Mouse (Mus musculus): Measurements from ENCODE around the gene Casq2. TPM values are rescaled to one million over a fixed set of nuclear protein-coding genes. Genes with fewer than 3 reads are reported as not detected.

Gene Casq2
- polyA plus RNA-seq, 1 experiment from 2014 or later = 8.9 TPM

GRCm38 (mm10) chr3:102055878-102056277 lies 30.3 kb upstream of the Casq2 start:
- Histone ChIP-seq H3K9me3 (ENCODE audit: control insufficient read depth, low read length) (no peaks in the 10 kb centered on the region), H3K36me3 (ENCODE audit: control insufficient read depth, insufficient read depth, low read length) (no peaks in the 10 kb centered on the region), H3K9ac (ENCODE audit: low read length) (no peak overlapping the region), H3K4me2 (ENCODE audit: low read depth) (no peak overlapping the region), H3K4me1 (ENCODE audit: control insufficient read depth, insufficient read depth, low read length) (peaks cover 3% of the 10 kb centered on the region; the same call in 1 of the 2 replicates), H3K27ac (ENCODE audit: low read depth, low read length) (0 out of 2 replicates have a peak overlapping the region, but pooled peaks have one; percentile 28), H3K27me3 (ENCODE audit: control insufficient read depth, insufficient read depth, low read length) (no peaks in the 10 kb centered on the region), H3K4me3 (ENCODE audit: low read depth, low read length) (no peak overlapping the region)
- ATAC-seq (ENCODE audit: insufficient read depth, low FRiP score, low TSS enrichment) (no peak), DNase-seq (ENCODE audit: low spot score) (peak; percentile 36)
- WGBS = 12% methylated on average over 4 of the region's 4 CpGs

- ATAC-seq (ENCODE audit: insufficient read depth, low FRiP score, low TSS enrichment) = no peak
- Histone ChIP-seq H3K36me3 (ENCODE audit: control insufficient read depth, insufficient read depth, low read length) (no peaks in the 10 kb centered on the region), H3K27ac (ENCODE audit: low read depth, low read length) (no peak overlapping the region), H3K9me3 (ENCODE audit: control insufficient read depth, low read length) (no peaks in the 10 kb centered on the region), H3K4me3 (ENCODE audit: low read depth, low read length) (no peak overlapping the region), H3K27me3 (ENCODE audit: control insufficient read depth, insufficient read depth, low read length) (no peaks in the 10 kb centered on the region), H3K4me1 (ENCODE audit: control insufficient read depth, insufficient read depth, low read length) (peaks cover 5% of the 10 kb centered on the region; the same call in 1 of the 2 replicates), H3K9ac (ENCODE audit: low read length) (no peak overlapping the region), H3K4me2 (ENCODE audit: low read depth) (no peak overlapping the region)
- WGBS = 81% methylated on average over 6 of the region's 6 CpGs
- DNase-seq (ENCODE audit: low spot score) = no peak
Observed at GRCm38 (mm10) chr3:102060065-102060464, 26.1 kb upstream of the Casq2 start.

GRCm38 (mm10) chr3:102061923-102062670 lies 24.1 kb upstream of the Casq2 start:
- no peaks in the 10 kb centered on the region for H3K36me3 ChIP-seq (ENCODE audit: control insufficient read depth, insufficient read depth, low read length)
- H3K4me1 ChIP-seq (ENCODE audit: control insufficient read depth, insufficient read depth, low read length) = 0 out of 2 replicates have a peak, but pooled peaks cover 2% of the 10 kb centered on the region
- H3K9me3 ChIP-seq (ENCODE audit: control insufficient read depth, low read length) = no peaks in the 10 kb centered on the region
- no peaks in the 10 kb centered on the region for H3K27me3 ChIP-seq (ENCODE audit: control insufficient read depth, insufficient read depth, low read length)
- no peak overlapping the region for H3K4me2 ChIP-seq (ENCODE audit: low read depth)
- no peak overlapping the region for H3K4me3 ChIP-seq (ENCODE audit: low read depth, low read length)
- 42% methylated on average over 14 of the region's 14 CpGs for WGBS
- peak overlapping the region; percentile 42 for H3K27ac ChIP-seq (ENCODE audit: low read depth, low read length)
- ATAC-seq (ENCODE audit: insufficient read depth, low FRiP score, low TSS enrichment) (peak; percentile 79), DNase-seq (ENCODE audit: low spot score) (peak; percentile 77)
- no peak overlapping the region for H3K9ac ChIP-seq (ENCODE audit: low read length)

- WGBS = 42% methylated on average over 8 of the region's 8 CpGs
- Histone ChIP-seq H3K9me3 (ENCODE audit: control insufficient read depth, low read length) (no peaks in the 10 kb centered on the region), H3K9ac (ENCODE audit: low read length) (no peak overlapping the region), H3K4me2 (ENCODE audit: low read depth) (no peak overlapping the region), H3K27me3 (ENCODE audit: control insufficient read depth, insufficient read depth, low read length) (no peaks in the 10 kb centered on the region), H3K36me3 (ENCODE audit: control insufficient read depth, insufficient read depth, low read length) (no peaks in the 10 kb centered on the region), H3K4me1 (ENCODE audit: control insufficient read depth, insufficient read depth, low read length) (0 out of 2 replicates have a peak, but pooled peaks cover 2% of the 10 kb centered on the region), H3K27ac (ENCODE audit: low read depth, low read length) (peak overlapping the region; percentile 42), H3K4me3 (ENCODE audit: low read depth, low read length) (no peak overlapping the region)
- DNase-seq (ENCODE audit: low spot score) (peak; percentile 42), ATAC-seq (ENCODE audit: insufficient read depth, low FRiP score, low TSS enrichment) (no peak)
Observed at GRCm38 (mm10) chr3:102062671-102063010, 23.6 kb upstream of the Casq2 start.

GRCm38 (mm10) chr3:102063273-102064120 lies 22.7 kb upstream of the Casq2 start:
- no peak overlapping the region for H3K27ac ChIP-seq (ENCODE audit: low read depth, low read length)

GRCm38 (mm10) chr3:102064566-102064965 lies 21.6 kb upstream of the Casq2 start:
- Histone ChIP-seq H3K9ac (ENCODE audit: low read length) (no peak overlapping the region), H3K36me3 (ENCODE audit: control insufficient read depth, insufficient read depth, low read length) (no peaks in the 10 kb centered on the region), H3K27ac (ENCODE audit: low read depth, low read length) (no peak overlapping the region), H3K4me1 (ENCODE audit: control insufficient read depth, insufficient read depth, low read length) (0 out of 2 replicates have a peak, but pooled peaks cover 2% of the 10 kb centered on the region), H3K4me3 (ENCODE audit: low read depth, low read length) (no peak overlapping the region), H3K27me3 (ENCODE audit: control insufficient read depth, insufficient read depth, low read length) (no peaks in the 10 kb centered on the region), H3K9me3 (ENCODE audit: control insufficient read depth, low read length) (no peaks in the 10 kb centered on the region), H3K4me2 (ENCODE audit: low read depth) (no peak overlapping the region)
- no peak for ATAC-seq (ENCODE audit: insufficient read depth, low FRiP score, low TSS enrichment)
- WGBS = 87% methylated on average over 6 of the region's 6 CpGs
- DNase-seq (ENCODE audit: low spot score) = no peak

More at GRCm38 (mm10) chr3:102063273-102064120, 22.7 kb upstream of the Casq2 start:
- Histone ChIP-seq H3K9ac (ENCODE audit: low read length) (no peak overlapping the region), H3K4me2 (ENCODE audit: low read depth) (no peak overlapping the region), H3K36me3 (ENCODE audit: control insufficient read depth, insufficient read depth, low read length) (no peaks in the 10 kb centered on the region), H3K4me1 (ENCODE audit: control insufficient read depth, insufficient read depth, low read length) (0 out of 2 replicates have a peak, but pooled peaks cover 2% of the 10 kb centered on the region), H3K9me3 (ENCODE audit: control insufficient read depth, low read length) (no peaks in the 10 kb centered on the region), H3K4me3 (ENCODE audit: low read depth, low read length) (no peak overlapping the region), H3K27me3 (ENCODE audit: control insufficient read depth, insufficient read depth, low read length) (no peaks in the 10 kb centered on the region)
- ATAC-seq (ENCODE audit: insufficient read depth, low FRiP score, low TSS enrichment) (no peak), DNase-seq (ENCODE audit: low spot score) (no peak)
- WGBS = 69% methylated on average over 10 of the region's 10 CpGs

GRCm38 (mm10) chr3:102067306-102067705 lies 18.9 kb upstream of the Casq2 start:
- H3K4me2 ChIP-seq (ENCODE audit: low read depth) = no peak overlapping the region
- no peak overlapping the region for H3K9ac ChIP-seq (ENCODE audit: low read length)
- H3K27ac ChIP-seq (ENCODE audit: low read depth, low read length) = no peak overlapping the region
- H3K36me3 ChIP-seq (ENCODE audit: control insufficient read depth, insufficient read depth, low read length) = no peaks in the 10 kb centered on the region
- no peaks in the 10 kb centered on the region for H3K27me3 ChIP-seq (ENCODE audit: control insufficient read depth, insufficient read depth, low read length)
- 0 out of 2 replicates have a peak, but pooled peaks cover 2% of the 10 kb centered on the region for H3K4me1 ChIP-seq (ENCODE audit: control insufficient read depth, insufficient read depth, low read length)
- no peak overlapping the region for H3K4me3 ChIP-seq (ENCODE audit: low read depth, low read length)
- DNase-seq (ENCODE audit: low spot score) (no peak), ATAC-seq (ENCODE audit: insufficient read depth, low FRiP score, low TSS enrichment) (no peak)
- WGBS = 63% methylated on average over 1 of the region's 1 CpGs
- no peaks in the 10 kb centered on the region for H3K9me3 ChIP-seq (ENCODE audit: control insufficient read depth, low read length)

- ATAC-seq (ENCODE audit: insufficient read depth, low FRiP score, low TSS enrichment) = no peak
- H3K4me2 ChIP-seq (ENCODE audit: low read depth) = no peak overlapping the region
- no peaks in the 10 kb centered on the region for H3K27me3 ChIP-seq (ENCODE audit: control insufficient read depth, insufficient read depth, low read length)
- H3K27ac ChIP-seq (ENCODE audit: low read depth, low read length) = no peak overlapping the region
- H3K36me3 ChIP-seq (ENCODE audit: control insufficient read depth, insufficient read depth, low read length) = no peaks in the 10 kb centered on the region
- H3K9me3 ChIP-seq (ENCODE audit: control insufficient read depth, low read length) = no peaks in the 10 kb centered on the region
- 0 out of 2 replicates have a peak, but pooled peaks cover 2% of the 10 kb centered on the region for H3K4me1 ChIP-seq (ENCODE audit: control insufficient read depth, insufficient read depth, low read length)
- no peak for DNase-seq (ENCODE audit: low spot score)
- H3K9ac ChIP-seq (ENCODE audit: low read length) = no peak overlapping the region
- H3K4me3 ChIP-seq (ENCODE audit: low read depth, low read length) = no peak overlapping the region
- 96% methylated on average over 2 of the region's 2 CpGs for WGBS
Observed at GRCm38 (mm10) chr3:102067861-102068260, 18.4 kb upstream of the Casq2 start.

Measured in neural tube, embryonic 11.5 days (tissue).